Mouse (Mus musculus) bone marrow, adult 2 months (tissue): ENCODE data around the gene Asb2.

Source experiments
- CTCF ChIP-seq: fragments of 200-500 bp; IDR thresholded peaks from 2 replicates; pipeline ENCODE4 v1.5.1; 2011; ENCODE audit warnings: low read length, control low read depth; ENCODE audit not compliant: control insufficient read depth, insufficient read depth
- POLR2A ChIP-seq: fragments of 200-500 bp; IDR thresholded peaks from 2 replicates; pipeline ENCODE4 v1.6.1; 2011; ENCODE audit warnings: low read depth, mild to moderate bottlenecking, control low read depth, low read length, borderline replicate concordance; ENCODE audit not compliant: control insufficient read depth

GRCm38 (mm10) chr12:103393528-103393927 lies 37.7 kb upstream of the Asb2 start:
- TF ChIP-seq POLR2A (no peak), CTCF (no peak)
